Mouse (Mus musculus) midbrain, postnatal 0 days (tissue): ENCODE measurements around the gene Xylt1. TPM values are rescaled to one million over a fixed set of nuclear protein-coding genes. Genes with fewer than 3 reads are reported as not detected.

Experiments used
- ATAC-seq: fragments of 200-750 bp; cut with Nextera tagmentation; 2 replicates; pipeline ENCODE4 v1.8.0; 2017; ENCODE audit warnings: moderate number of reproducible peaks, mild to moderate bottlenecking, moderate TSS enrichment, moderate library complexity; ENCODE audit not compliant: low FRiP score
- DNase-seq: peaks from one replicate; pipeline ENCODE4 v3.0.0-alpha.2; 2015; ENCODE audit warnings: low spot score
- H3K27ac ChIP-seq: fragments of 300-500 bp; sonication (generic); 2 replicates; pipeline ENCODE4 v1.5.1; 2014; ENCODE audit warnings: low read depth, mild to moderate bottlenecking, low read length, mixed read lengths
- H3K27me3 ChIP-seq: fragments of 300-500 bp; sonication (generic); 2 replicates; pipeline ENCODE4 v1.6.1; 2014; ENCODE audit warnings: low read length, control low read depth, mixed read lengths; ENCODE audit not compliant: insufficient read depth
- H3K36me3 ChIP-seq: fragments of 300-500 bp; sonication (generic); 2 replicates; pipeline ENCODE4 v1.6.1; 2014; ENCODE audit warnings: low read length, control low read depth, mixed read lengths; ENCODE audit not compliant: insufficient read depth
- H3K4me1 ChIP-seq: fragments of 300-500 bp; sonication (generic); 2 replicates; pipeline ENCODE4 v1.6.1; 2014; ENCODE audit warnings: mild to moderate bottlenecking, control low read depth, antibody characterized with exemption, low read length, mixed read lengths; ENCODE audit not compliant: insufficient read depth
- H3K4me2 ChIP-seq: fragments of 300-500 bp; sonication (generic); 2 replicates; pipeline ENCODE4 v1.6.1; 2014; ENCODE audit warnings: low read depth, mild to moderate bottlenecking, low read length, mixed read lengths; ENCODE audit not compliant: poor library complexity, severe bottlenecking
- H3K4me3 ChIP-seq: fragments of 300-500 bp; sonication (generic); 2 replicates; pipeline ENCODE4 v1.5.1; 2014; ENCODE audit warnings: low read depth, mild to moderate bottlenecking, low read length, moderate library complexity
- H3K9ac ChIP-seq: fragments of 300-500 bp; sonication (generic); replicated peaks from 2 replicates; pipeline ENCODE4 v1.6.1; 2014; ENCODE audit warnings: mild to moderate bottlenecking, low read length, moderate library complexity, mixed read lengths; ENCODE audit not compliant: poor library complexity, severe bottlenecking
- H3K9me3 ChIP-seq: fragments of 300-500 bp; sonication (generic); 2 replicates; pipeline ENCODE4 v1.6.1; 2016; ENCODE audit warnings: low read length, control low read depth
- CTCF ChIP-seq: IDR thresholded peaks from 2 replicates; pipeline ENCODE4 v1.5.1; 2016; ENCODE audit warnings: antibody characterized with exemption, mild to moderate bottlenecking
- WGBS: fragments of 180-500 bp; shearing (Covaris S2); extraction: QIAGEN DNeasy Blood & Tissue Kit; methylation state at CpG from one replicate; pipeline ENCODE4 v1.1.7; 2014; 5-methylcytosine and 5-hydroxymethylcytosine counted together
- polyA plus RNA-seq: library from polyadenylated mRNA; unstranded; fragments of >200 nt; fragmentation: Nextera tagmentation; extraction: Ambion mirVana; gene quantifications from 2 replicates; pipeline ENCODE4 v1.2.1, GENCODE M21; 2015
- total RNA-seq: library from RNA; depleted of rRNA; stranded (reverse); fragments of >200 nt; gene quantifications from 2 replicates; pipeline ENCODE4 v1.2.3, GENCODE M21; 2014

Gene Xylt1
- total and polyA plus RNA-seq, 2 experiments from 2014 or later = 2.5 to 16.4 TPM

- DNase-seq (no peak), ATAC-seq (no peak)
- Histone ChIP-seq H3K9ac (no peak overlapping the region), H3K4me1 (peaks cover 1% of the 10 kb centered on the region; the same call in 1 of the 2 replicates), H3K27me3 (no peaks in the 10 kb centered on the region), H3K9me3 (no peaks in the 10 kb centered on the region), H3K4me3 (no peak overlapping the region), H3K36me3 (no peaks in the 10 kb centered on the region), H3K27ac (no peak overlapping the region), H3K4me2 (no peak overlapping the region)
- 95% methylated on average over 3 of the region's 3 CpGs for WGBS
- no peak for TF ChIP-seq CTCF
Measured at GRCm38 (mm10) chr7:117389048-117389447, 8.3 kb downstream of the Xylt1 start.

GRCm38 (mm10) chr7:117392863-117393569, 12.2 kb downstream of the Xylt1 start:
- Histone ChIP-seq H3K4me3 (no peak overlapping the region), H3K27me3 (no peaks in the 10 kb centered on the region), H3K4me2 (no peak overlapping the region), H3K9me3 (no peaks in the 10 kb centered on the region), H3K4me1 (no peaks in the 10 kb centered on the region; the same call in 1 of the 2 replicates), H3K9ac (no peak overlapping the region), H3K27ac (no peak overlapping the region), H3K36me3 (no peaks in the 10 kb centered on the region)
- no peak for DNase-seq
- TF ChIP-seq CTCF = no peak
- WGBS = 81% methylated on average over 13 of the region's 13 CpGs
- no peak for ATAC-seq

GRCm38 (mm10) chr7:117393976-117394375, 13.2 kb downstream of the Xylt1 start:
- Histone ChIP-seq H3K4me3 (no peak overlapping the region), H3K4me2 (no peak overlapping the region), H3K9me3 (no peaks in the 10 kb centered on the region), H3K36me3 (no peaks in the 10 kb centered on the region), H3K9ac (no peak overlapping the region), H3K27ac (no peak overlapping the region), H3K4me1 (no peaks in the 10 kb centered on the region; the same call in 1 of the 2 replicates), H3K27me3 (no peaks in the 10 kb centered on the region)
- ATAC-seq (no peak), DNase-seq (no peak)
- WGBS = 87% methylated on average over 4 of the region's 4 CpGs
- no peak for TF ChIP-seq CTCF

GRCm38 (mm10) chr7:117394380-117394779, 13.6 kb downstream of the Xylt1 start:
- 84% methylated on average over 6 of the region's 6 CpGs for WGBS
- H3K4me1 ChIP-seq = no peaks in the 10 kb centered on the region; the same call in 1 of the 2 replicates
- no peaks in the 10 kb centered on the region for H3K9me3 ChIP-seq
- H3K4me2 ChIP-seq = no peak overlapping the region
- H3K27me3 ChIP-seq = no peaks in the 10 kb centered on the region
- DNase-seq (no peak), ATAC-seq (no peak)
- no peak for TF ChIP-seq CTCF
- no peak overlapping the region for H3K27ac ChIP-seq
- H3K4me3 ChIP-seq = no peak overlapping the region
- H3K36me3 ChIP-seq = no peaks in the 10 kb centered on the region
- H3K9ac ChIP-seq = no peak overlapping the region

GRCm38 (mm10) chr7:117395511-117395910, 14.7 kb downstream of the Xylt1 start:
- Histone ChIP-seq H3K36me3 (no peaks in the 10 kb centered on the region), H3K27ac (no peak overlapping the region), H3K9me3 (no peaks in the 10 kb centered on the region), H3K27me3 (no peaks in the 10 kb centered on the region), H3K4me3 (no peak overlapping the region), H3K9ac (no peak overlapping the region), H3K4me1 (no peaks in the 10 kb centered on the region; the same call in 1 of the 2 replicates), H3K4me2 (no peak overlapping the region)
- no peak for ATAC-seq
- DNase-seq = no peak
- 76% methylated on average over 6 of the region's 6 CpGs for WGBS
- TF ChIP-seq CTCF = no peak

GRCm38 (mm10) chr7:117397877-117398276, 17.1 kb downstream of the Xylt1 start:
- no peak overlapping the region for H3K4me3 ChIP-seq
- no peaks in the 10 kb centered on the region for H3K9me3 ChIP-seq
- no peak overlapping the region for H3K27ac ChIP-seq
- no peaks in the 10 kb centered on the region for H3K27me3 ChIP-seq
- H3K9ac ChIP-seq = no peak overlapping the region
- no peak for TF ChIP-seq CTCF
- H3K4me2 ChIP-seq = no peak overlapping the region
- ATAC-seq (no peak), DNase-seq (no peak)
- WGBS = 95% methylated on average over 6 of the region's 6 CpGs
- peaks cover 3% of the 10 kb centered on the region; the same call in 1 of the 2 replicates for H3K4me1 ChIP-seq
- no peaks in the 10 kb centered on the region for H3K36me3 ChIP-seq
